Mouse (Mus musculus) liver, postnatal 0 days (tissue): ENCODE results near the gene Exoc7. TPM values are rescaled to one million over a fixed set of nuclear protein-coding genes. Genes with fewer than 3 reads are reported as not detected.

Experiments used
- ATAC-seq: fragments of 200-750 bp; cut with Nextera tagmentation; 2 replicates; pipeline ENCODE4 v1.8.0; 2017; ENCODE audit warnings: mild to moderate bottlenecking, moderate library complexity
- DNase-seq: peaks from one replicate; pipeline ENCODE4 v3.0.0-alpha.2; 2016
- H3K27ac ChIP-seq: fragments of 300-500 bp; sonication (generic); 2 replicates; pipeline ENCODE4 v1.5.1; 2014; ENCODE audit warnings: antibody characterized with exemption, moderate library complexity, mild to moderate bottlenecking, low read depth
- H3K27me3 ChIP-seq: fragments of 300-500 bp; sonication (generic); 2 replicates; pipeline ENCODE4 v1.6.1; 2014; ENCODE audit warnings: low read length, control low read depth, mixed read lengths; ENCODE audit not compliant: insufficient read depth
- H3K36me3 ChIP-seq: fragments of 300-500 bp; sonication (generic); replicated peaks from 2 replicates; pipeline ENCODE4 v1.6.1; 2014; ENCODE audit warnings: mild to moderate bottlenecking, control low read depth, low read length, moderate library complexity, mixed read lengths; ENCODE audit not compliant: insufficient read depth
- H3K4me1 ChIP-seq: fragments of 300-500 bp; sonication (generic); 2 replicates; pipeline ENCODE4 v1.6.1; 2014; ENCODE audit warnings: antibody characterized with exemption, mild to moderate bottlenecking, control low read depth; ENCODE audit not compliant: insufficient read depth
- H3K4me2 ChIP-seq: fragments of 300-500 bp; sonication (generic); 2 replicates; pipeline ENCODE4 v1.6.1; 2014; ENCODE audit warnings: low read depth, mild to moderate bottlenecking, low read length, moderate library complexity, mixed read lengths
- H3K4me3 ChIP-seq: fragments of 300-500 bp; sonication (generic); 2 replicates; pipeline ENCODE4 v1.5.1; 2014; ENCODE audit warnings: low read depth, low read length
- H3K9ac ChIP-seq: fragments of 300-500 bp; sonication (generic); replicated peaks from 2 replicates; pipeline ENCODE4 v1.6.1; 2014; ENCODE audit warnings: mild to moderate bottlenecking, moderate library complexity
- H3K9me3 ChIP-seq: fragments of 300-500 bp; sonication (generic); 2 replicates; pipeline ENCODE4 v1.6.1; 2016; ENCODE audit warnings: mild to moderate bottlenecking, control low read depth, low read length, mixed read lengths
- CTCF ChIP-seq: sonication (generic); IDR thresholded peaks from 2 replicates; pipeline ENCODE4 v1.5.1; 2016; ENCODE audit warnings: antibody characterized with exemption, low read depth
- EP300 ChIP-seq: IDR thresholded peaks from 2 replicates; pipeline ENCODE4 v1.6.1; 2016; ENCODE audit warnings: antibody characterized with exemption, low read depth, mild to moderate bottlenecking
- WGBS: fragments of 180-500 bp; shearing (Covaris S2); extraction: QIAGEN DNeasy Blood & Tissue Kit; methylation state at CpG from one replicate; pipeline ENCODE4 v1.1.7; 2014; ENCODE audit not compliant: insufficient replicate concordance; 5-methylcytosine and 5-hydroxymethylcytosine counted together
- polyA plus RNA-seq: library from polyadenylated mRNA; unstranded; fragments of >200 nt; fragmentation: Nextera tagmentation; extraction: Ambion mirVana; gene quantifications from 2 replicates; pipeline ENCODE4 v1.2.1, GENCODE M21; 2015

Exoc7 gene
- polyA plus RNA-seq, 1 experiment from 2014 or later, result 18.1 TPM

GRCm38 (mm10) chr11:116296191-116296734 is 10.8 kb downstream of the Exoc7 start:
- DNase-seq, result no peak
- WGBS, result 84% methylated on average over 8 of the region's 8 CpGs

GRCm38 (mm10) chr11:116294319-116294718 is 12.7 kb downstream of the Exoc7 start:
- TF ChIP-seq EP300 (no peak), CTCF (peak; percentile 86)
- H3K27me3 ChIP-seq, result no peaks in the 10 kb centered on the region
- no peak overlapping the region for H3K4me2 ChIP-seq
- no peak overlapping the region for H3K9ac ChIP-seq
- no peak overlapping the region for H3K27ac ChIP-seq
- peaks cover 6% of the 10 kb centered on the region; the same call in 1 of the 2 replicates for H3K4me1 ChIP-seq
- no peak overlapping the region for H3K4me3 ChIP-seq
- peak; percentile 49; the same call in 1 of the 2 replicates for ATAC-seq
- DNase-seq, result peak; percentile 70
- peaks cover 39% of the 10 kb centered on the region for H3K36me3 ChIP-seq
- 41% methylated on average over 5 of the region's 5 CpGs for WGBS
- H3K9me3 ChIP-seq, result no peaks in the 10 kb centered on the region

More at GRCm38 (mm10) chr11:116296191-116296734, 10.8 kb downstream of the Exoc7 start:
- H3K27me3 ChIP-seq, result no peaks in the 10 kb centered on the region
- H3K4me1 ChIP-seq, result no peaks in the 10 kb centered on the region
- H3K9ac ChIP-seq, result no peak overlapping the region
- TF ChIP-seq EP300 (no peak), CTCF (no peak)
- H3K27ac ChIP-seq, result no peak overlapping the region
- H3K36me3 ChIP-seq, result peaks cover 46% of the 10 kb centered on the region
- ATAC-seq, result no peak
- H3K4me3 ChIP-seq, result no peak overlapping the region
- no peak overlapping the region for H3K4me2 ChIP-seq
- H3K9me3 ChIP-seq, result no peaks in the 10 kb centered on the region

- H3K4me3 ChIP-seq, result no peak overlapping the region
- peaks cover 6% of the 10 kb centered on the region; the same call in 1 of the 2 replicates for H3K4me1 ChIP-seq
- no peaks in the 10 kb centered on the region for H3K9me3 ChIP-seq
- DNase-seq (no peak), ATAC-seq (no peak)
- peaks cover 36% of the 10 kb centered on the region for H3K36me3 ChIP-seq
- H3K4me2 ChIP-seq, result no peak overlapping the region
- no peak for TF ChIP-seq CTCF
- no peak for TF ChIP-seq EP300
- H3K27ac ChIP-seq, result no peak overlapping the region
- H3K27me3 ChIP-seq, result no peaks in the 10 kb centered on the region
- WGBS, result 82% methylated on average over 12 of the region's 12 CpGs
- H3K9ac ChIP-seq, result no peak overlapping the region
Measured at GRCm38 (mm10) chr11:116293538-116294137, 13.4 kb downstream of the Exoc7 start.

- H3K4me3 ChIP-seq, result no peak overlapping the region
- H3K36me3 ChIP-seq, result peaks cover 33% of the 10 kb centered on the region
- no peaks in the 10 kb centered on the region for H3K9me3 ChIP-seq
- no peak for TF ChIP-seq CTCF
- no peak for TF ChIP-seq EP300
- ATAC-seq (no peak), DNase-seq (no peak)
- H3K9ac ChIP-seq, result no peak overlapping the region
- 85% methylated on average over 13 of the region's 13 CpGs for WGBS
- no peak overlapping the region for H3K4me2 ChIP-seq
- H3K27ac ChIP-seq, result no peak overlapping the region
- H3K4me1 ChIP-seq, result peaks cover 6% of the 10 kb centered on the region; the same call in 1 of the 2 replicates
- no peaks in the 10 kb centered on the region for H3K27me3 ChIP-seq
Measured at GRCm38 (mm10) chr11:116292401-116292800, 14.6 kb downstream of the Exoc7 start.

- no peak overlapping the region for H3K4me3 ChIP-seq
- no peak overlapping the region for H3K4me2 ChIP-seq
- 50% methylated on average over 8 of the region's 8 CpGs for WGBS
- H3K9me3 ChIP-seq, result no peaks in the 10 kb centered on the region
- ATAC-seq (no peak), DNase-seq (no peak)
- TF ChIP-seq CTCF (no peak), EP300 (no peak)
- H3K27me3 ChIP-seq, result no peaks in the 10 kb centered on the region
- H3K9ac ChIP-seq, result no peak overlapping the region
- no peak overlapping the region for H3K27ac ChIP-seq
- peaks cover 30% of the 10 kb centered on the region for H3K36me3 ChIP-seq
- peaks cover 6% of the 10 kb centered on the region; the same call in 1 of the 2 replicates for H3K4me1 ChIP-seq
Measured at GRCm38 (mm10) chr11:116290556-116290955, 16.5 kb downstream of the Exoc7 start.

- H3K9ac ChIP-seq, result no peak overlapping the region
- WGBS, result 68% methylated on average over 5 of the region's 5 CpGs
- no peak overlapping the region for H3K27ac ChIP-seq
- no peak overlapping the region for H3K4me2 ChIP-seq
- no peak overlapping the region for H3K4me3 ChIP-seq
- DNase-seq, result no peak
- peaks cover 13% of the 10 kb centered on the region for H3K36me3 ChIP-seq
- no peaks in the 10 kb centered on the region for H3K9me3 ChIP-seq
- TF ChIP-seq EP300, result no peak
- no peak for TF ChIP-seq CTCF
- ATAC-seq, result no peak
- H3K27me3 ChIP-seq, result peaks cover 28% of the 10 kb centered on the region
- H3K4me1 ChIP-seq, result peaks cover 6% of the 10 kb centered on the region; the same call in 1 of the 2 replicates
Measured at GRCm38 (mm10) chr11:116287351-116287750, 19.7 kb downstream of the Exoc7 start.
